Mouse (Mus musculus) hindbrain, postnatal 0 days (tissue): Measurements from ENCODE around the gene Higd1a. TPM values are rescaled to one million over a fixed set of nuclear protein-coding genes. Genes with fewer than 3 reads are reported as not detected.
A peak's percentile ranks its signal among the peaks of the same experiment; 100 is the strongest.

Experiments
- ATAC-seq: fragments of 200-750 bp; cut with Nextera tagmentation; 2 replicates; pipeline ENCODE4 v1.8.0; 2017; ENCODE audit warnings: mild to moderate bottlenecking, moderate TSS enrichment, moderate library complexity
- DNase-seq: peaks from one replicate; pipeline ENCODE4 v3.0.0-alpha.2; 2015; ENCODE audit warnings: low spot score
- H3K27ac ChIP-seq: fragments of 300-500 bp; sonication (generic); 2 replicates; pipeline ENCODE4 v1.5.1; 2014; ENCODE audit warnings: mild to moderate bottlenecking
- H3K27me3 ChIP-seq: fragments of 300-500 bp; sonication (generic); 2 replicates; pipeline ENCODE4 v1.6.1; 2014; ENCODE audit warnings: low read length, mixed read lengths; ENCODE audit not compliant: insufficient read depth
- H3K36me3 ChIP-seq: fragments of 300-500 bp; sonication (generic); 2 replicates; pipeline ENCODE4 v1.6.1; 2014; ENCODE audit warnings: low read length, mixed read lengths; ENCODE audit not compliant: insufficient read depth
- H3K4me1 ChIP-seq: fragments of 300-500 bp; sonication (generic); 2 replicates; pipeline ENCODE4 v1.6.1; 2014; ENCODE audit warnings: antibody characterized with exemption, low read length, mixed read lengths; ENCODE audit not compliant: insufficient read depth
- H3K4me2 ChIP-seq: fragments of 300-500 bp; sonication (generic); 2 replicates; pipeline ENCODE4 v1.6.1; 2014; ENCODE audit warnings: low read depth, mild to moderate bottlenecking, low read length, moderate library complexity, mixed read lengths
- H3K4me3 ChIP-seq: fragments of 300-500 bp; sonication (generic); 2 replicates; pipeline ENCODE4 v1.5.1; 2014; ENCODE audit warnings: low read length
- H3K9ac ChIP-seq: fragments of 300-500 bp; sonication (generic); replicated peaks from 2 replicates; pipeline ENCODE4 v1.6.1; 2014; ENCODE audit warnings: mild to moderate bottlenecking, low read length, moderate library complexity, mixed read lengths
- H3K9me3 ChIP-seq: fragments of 300-500 bp; sonication (generic); 2 replicates; pipeline ENCODE4 v1.6.1; 2016; ENCODE audit warnings: low read length, mixed read lengths
- CTCF ChIP-seq: IDR thresholded peaks from 2 replicates; pipeline ENCODE4 v1.5.1; 2016; ENCODE audit warnings: antibody characterized with exemption, control low read depth, low read depth
- WGBS: fragments of 180-500 bp; shearing (Covaris S2); extraction: QIAGEN DNeasy Blood & Tissue Kit; methylation state at CpG from one replicate; pipeline ENCODE4 v1.1.7; 2014; 5-methylcytosine and 5-hydroxymethylcytosine counted together
- polyA plus RNA-seq: library from polyadenylated mRNA; unstranded; fragments of >200 nt; fragmentation: Nextera tagmentation; extraction: Ambion mirVana; gene quantifications from 2 replicates; pipeline ENCODE4 v1.2.1, GENCODE M21; 2015
- total RNA-seq: library from RNA; depleted of rRNA; stranded (reverse); fragments of >200 nt; gene quantifications from 2 replicates; pipeline ENCODE4 v1.2.3, GENCODE M21; 2014

Gene Higd1a
- total and polyA plus RNA-seq, 2 experiments from 2014 or later: 27.2 to 197 TPM

- no peak for TF ChIP-seq CTCF
- WGBS: 71% methylated on average over 6 of the region's 6 CpGs
- H3K9ac ChIP-seq: no peak overlapping the region
- no peaks in the 10 kb centered on the region for H3K27me3 ChIP-seq
- no peak overlapping the region for H3K4me3 ChIP-seq
- H3K4me1 ChIP-seq: no peaks in the 10 kb centered on the region
- no peaks in the 10 kb centered on the region for H3K9me3 ChIP-seq
- DNase-seq (no peak), ATAC-seq (no peak)
- H3K27ac ChIP-seq: no peak overlapping the region
- no peaks in the 10 kb centered on the region for H3K36me3 ChIP-seq
- H3K4me2 ChIP-seq: no peak overlapping the region
Observed at GRCm38 (mm10) chr9:121881301-121881700, 23.1 kb upstream of the Higd1a start.

- 19% methylated on average over 14 of the region's 14 CpGs for WGBS
- peak; percentile 77 for TF ChIP-seq CTCF
Observed at GRCm38 (mm10) chr9:121880840-121881239, 22.7 kb upstream of the Higd1a start.

GRCm38 (mm10) chr9:121877052-121877740 lies 19.0 kb upstream of the Higd1a start:
- H3K4me2 ChIP-seq: no peak overlapping the region
- H3K27me3 ChIP-seq: no peaks in the 10 kb centered on the region
- ATAC-seq: 0 out of 2 replicates have a peak, but pooled peaks have one; percentile 35

More at GRCm38 (mm10) chr9:121880840-121881239, 22.7 kb upstream of the Higd1a start:
- H3K4me3 ChIP-seq: no peak overlapping the region
- no peaks in the 10 kb centered on the region for H3K27me3 ChIP-seq
- H3K9ac ChIP-seq: no peak overlapping the region
- DNase-seq (peak; percentile 81), ATAC-seq (peak; percentile 68; the same call in 1 of the 2 replicates)
- H3K4me2 ChIP-seq: no peak overlapping the region
- no peaks in the 10 kb centered on the region for H3K9me3 ChIP-seq
- H3K36me3 ChIP-seq: no peaks in the 10 kb centered on the region
- no peak overlapping the region for H3K27ac ChIP-seq
- no peaks in the 10 kb centered on the region for H3K4me1 ChIP-seq

GRCm38 (mm10) chr9:121873578-121873977 lies 15.4 kb upstream of the Higd1a start:
- Histone ChIP-seq H3K9me3 (no peaks in the 10 kb centered on the region), H3K9ac (no peak overlapping the region), H3K27me3 (no peaks in the 10 kb centered on the region), H3K4me2 (no peak overlapping the region), H3K36me3 (no peaks in the 10 kb centered on the region), H3K4me1 (no peaks in the 10 kb centered on the region), H3K4me3 (no peak overlapping the region), H3K27ac (no peak overlapping the region)
- ATAC-seq: no peak
- DNase-seq: no peak
- no peak for TF ChIP-seq CTCF

More at GRCm38 (mm10) chr9:121877052-121877740, 19.0 kb upstream of the Higd1a start:
- no peaks in the 10 kb centered on the region for H3K9me3 ChIP-seq
- no peaks in the 10 kb centered on the region for H3K4me1 ChIP-seq
- WGBS: 14% methylated on average over 3 of the region's 3 CpGs
- no peak overlapping the region for H3K4me3 ChIP-seq
- TF ChIP-seq CTCF: peak; percentile 85
- no peak overlapping the region for H3K27ac ChIP-seq
- peak; percentile 76 for DNase-seq
- no peak overlapping the region for H3K9ac ChIP-seq
- no peaks in the 10 kb centered on the region for H3K36me3 ChIP-seq

- no peak for TF ChIP-seq CTCF
- ATAC-seq (no peak), DNase-seq (no peak)
- no peak overlapping the region for H3K4me2 ChIP-seq
- no peaks in the 10 kb centered on the region for H3K4me1 ChIP-seq
- no peak overlapping the region for H3K9ac ChIP-seq
- H3K36me3 ChIP-seq: no peaks in the 10 kb centered on the region
- no peaks in the 10 kb centered on the region for H3K9me3 ChIP-seq
- no peak overlapping the region for H3K27ac ChIP-seq
- WGBS: 84% methylated on average over 2 of the region's 2 CpGs
- H3K4me3 ChIP-seq: no peak overlapping the region
- no peaks in the 10 kb centered on the region for H3K27me3 ChIP-seq
Observed at GRCm38 (mm10) chr9:121872062-121872683, 14.0 kb upstream of the Higd1a start.

GRCm38 (mm10) chr9:121869973-121870515 lies 11.9 kb upstream of the Higd1a start:
- no peaks in the 10 kb centered on the region for H3K36me3 ChIP-seq
- H3K4me3 ChIP-seq: no peak overlapping the region
- no peak overlapping the region for H3K9ac ChIP-seq
- DNase-seq (no peak), ATAC-seq (no peak)
- H3K4me1 ChIP-seq: no peaks in the 10 kb centered on the region
- no peak overlapping the region for H3K4me2 ChIP-seq
- H3K27me3 ChIP-seq: no peaks in the 10 kb centered on the region
- TF ChIP-seq CTCF: no peak
- no peaks in the 10 kb centered on the region for H3K9me3 ChIP-seq
- H3K27ac ChIP-seq: no peak overlapping the region
- 53% methylated on average over 4 of the region's 4 CpGs for WGBS
